Mouse (Mus musculus) ovary, postnatal 14 days (tissue): ENCODE data around the gene Gemin8.
A peak's percentile ranks its signal among the peaks of the same experiment; 100 is the strongest.

ENCODE experiments used
- DNase-seq: peaks from one replicate; pipeline ENCODE4 v3.0.0; 2022; ENCODE audit warnings: low spot score

The Gemin8 gene

GRCm38 (mm10) chrX:166230515-166231267 lies 60.4 kb downstream of the Gemin8 start:
- no peak for DNase-seq

- DNase-seq: no peak
Observed at GRCm38 (mm10) chrX:166236131-166236530, 65.9 kb downstream of the Gemin8 start.

- DNase-seq: peak; percentile 23
Observed at GRCm38 (mm10) chrX:166238831-166239460, 68.7 kb downstream of the Gemin8 start, which contains the start of gene Gpm6b. TSS of gene Gpm6b (plus strand) at chrX:166238911.

GRCm38 (mm10) chrX:166239520-166239919 lies 69.3 kb downstream of the Gemin8 start:
- DNase-seq: no peak
